Comparison of ENCODE assay signal across 8 mouse cellular contexts in genomic region chr7:44818751-44819235, GRCm38 (mm10). TPM values are rescaled to one million over a fixed set of nuclear protein-coding genes. Genes with fewer than 3 reads are reported as not detected.
DNase-seq lines count a peak whose midpoint lies in the region; ATAC-seq and TF ChIP-seq lines count a peak whose summit lies in the region.

No protein-coding gene starts in this region.

- H3K9ac ChIP-seq in forebrain, embryonic 13.5 days, result peak overlapping the region; percentile 95
- H3K9ac ChIP-seq in hindbrain, embryonic 11.5 days (ENCODE audit: low read depth, low read length), result peak overlapping the region; percentile 21; the same call in 1 of the 2 replicates

- no peak for TF ChIP-seq POLR2A in lung, adult 2 months (IDR thresholded peaks at IDR 0.05; ENCODE audit: borderline replicate concordance, extremely low read depth, low read depth, low read length)

- no peak for TF ChIP-seq CTCF in lung, adult 2 months (IDR thresholded peaks at IDR 0.05; ENCODE audit: insufficient read depth, low read length)

- peak overlapping the region; percentile 84 for H3K4me2 ChIP-seq in forebrain, embryonic 13.5 days
- H3K4me2 ChIP-seq in hindbrain, embryonic 11.5 days (replicated peaks; ENCODE audit: low read depth, low read length), result peak overlapping the region; percentile 80

- no peak for ATAC-seq in megakaryocyte, adult 5-6 weeks (ENCODE audit: poor library complexity, severe bottlenecking)
- ATAC-seq in forebrain, embryonic 13.5 days, result no peak
- no peak for ATAC-seq in hindbrain, embryonic 11.5 days (ENCODE audit: low FRiP score)
- ATAC-seq in CD4-positive, CD25-positive, alpha-beta regulatory T cell, adult 4 months, result no peak

- peaks cover 62% of the 10 kb centered on the region for H3K36me3 ChIP-seq in megakaryocyte, embryonic 14.5 days (replicated peaks; ENCODE audit: low read length)
- 0 out of 2 replicates have a peak, but pooled peaks cover 3% of the 10 kb centered on the region for H3K36me3 ChIP-seq in forebrain, embryonic 13.5 days (ENCODE audit: poor library complexity, severe bottlenecking)
- H3K36me3 ChIP-seq in hindbrain, embryonic 11.5 days (ENCODE audit: control insufficient read depth, insufficient read depth, low read length), result no peaks in the 10 kb centered on the region

- no peaks in the 10 kb centered on the region for H3K9me3 ChIP-seq in megakaryocyte, embryonic 14.5 days
- no peaks in the 10 kb centered on the region for H3K9me3 ChIP-seq in forebrain, embryonic 13.5 days (replicated peaks)
- H3K9me3 ChIP-seq in hindbrain, embryonic 11.5 days (ENCODE audit: control insufficient read depth, low read length), result no peaks in the 10 kb centered on the region

- H3K27ac ChIP-seq in forebrain, embryonic 13.5 days, result peak overlapping the region; percentile 94
- no peak overlapping the region for H3K27ac ChIP-seq in hindbrain, embryonic 11.5 days (ENCODE audit: low read depth, low read length)

- H3K4me3 ChIP-seq in megakaryocyte, embryonic 14.5 days (replicated peaks), result peak overlapping the region; percentile 98
- peak overlapping the region; percentile 84 for H3K4me3 ChIP-seq in forebrain, embryonic 13.5 days
- peak overlapping the region; percentile 92 for H3K4me3 ChIP-seq in hindbrain, embryonic 11.5 days (ENCODE audit: low read depth, low read length)
- H3K4me3 ChIP-seq in lung, adult 2 months (replicated peaks; ENCODE audit: extremely low read depth, low read depth, low read length), result no peak overlapping the region

- DNase-seq in adrenal gland, postnatal 14 days, result peak; percentile 74
- peak; percentile 22 for DNase-seq in hindbrain, embryonic 11.5 days (ENCODE audit: low spot score)
- DNase-seq in lung, adult 2 months, result peak; percentile 56
- DNase-seq in retina, embryonic 14.5 days (ENCODE audit: low spot score), result peak; percentile 67

- WGBS in forebrain, embryonic 13.5 days, result 31% methylated on average over 6 of the region's 6 CpGs
- WGBS in hindbrain, embryonic 11.5 days, result 58% methylated on average over 6 of the region's 6 CpGs
- 27% methylated on average over 6 of the region's 6 CpGs for whole genome bisulfite sequencing in lung, adult 2 months

- H3K4me1 ChIP-seq in megakaryocyte, embryonic 14.5 days, result peaks cover 82% of the 10 kb centered on the region
- peaks cover 65% of the 10 kb centered on the region for H3K4me1 ChIP-seq in forebrain, embryonic 13.5 days
- peaks cover 17% of the 10 kb centered on the region for H3K4me1 ChIP-seq in hindbrain, embryonic 11.5 days (replicated peaks; ENCODE audit: control insufficient read depth, insufficient read depth, low read length)
- peaks cover 18% of the 10 kb centered on the region for H3K4me1 ChIP-seq in lung, adult 2 months (ENCODE audit: control insufficient read depth, insufficient read depth, low read length)

- H3K27me3 ChIP-seq in megakaryocyte, embryonic 14.5 days (replicated peaks), result no peaks in the 10 kb centered on the region
- H3K27me3 ChIP-seq in forebrain, embryonic 13.5 days, result no peaks in the 10 kb centered on the region
- no peaks in the 10 kb centered on the region for H3K27me3 ChIP-seq in hindbrain, embryonic 11.5 days (ENCODE audit: control insufficient read depth, insufficient read depth, low read length)

RNA-seq across cellular contexts. Expression of gene Atf5, which starts 2.3 kb away (rescaled TPM):
- polyA plus RNA-seq in megakaryocyte, embryonic 14.5 days (2012; ENCODE audit: insufficient read depth, low replicate concordance), result 279 and 321 TPM in 2 replicates
- 2.1 and 2.6 TPM in 2 replicates for total RNA-seq in megakaryocyte, adult 5-6 weeks (2015)
- total RNA-seq in megakaryocyte, adult 5-6 weeks (2017), result 1.9 and 5.3 TPM in 2 replicates
- total RNA-seq in adrenal gland, postnatal 14 days (2021), result 147 and 165 TPM in 2 replicates
- polyA plus RNA-seq in forebrain, embryonic 13.5 days (2015; fragmentation: Nextera tagmentation; extraction: Ambion mirVana), result 5.4 and 5.7 TPM in 2 replicates
- 1.9 and 2.0 TPM in 2 replicates for polyA plus RNA-seq in hindbrain, embryonic 11.5 days (2014; fragmentation: Nextera tagmentation; extraction: Ambion mirVana)
- 191 and 231 TPM in 2 replicates for polyA plus RNA-seq in lung, adult 2 months (2012; rRNA removed)
- under 1 TPM; 0.19 to 0.35 TPM for polyA plus RNA-seq in CD4-positive, CD25-positive, alpha-beta regulatory T cell, adult 4 months (2017; shearing (Covaris generic))

RNA-seq across cellular contexts. Expression of gene Il4i1, which starts 2.6 kb away (rescaled TPM):
- polyA plus RNA-seq in megakaryocyte, embryonic 14.5 days (2012; ENCODE audit: insufficient read depth, low replicate concordance), result 3.0 and 3.6 TPM in 2 replicates
- total RNA-seq in megakaryocyte, adult 5-6 weeks (2015), result 0.38 and 1.9 TPM in 2 replicates
- 1.5 TPM in 1 of 2 replicates, not detected in the other for total RNA-seq in megakaryocyte, adult 5-6 weeks (2017)
- 2.0 and 13.8 TPM in 2 replicates for total RNA-seq in adrenal gland, postnatal 14 days (2021)
- polyA plus RNA-seq in forebrain, embryonic 13.5 days (2015; fragmentation: Nextera tagmentation; extraction: Ambion mirVana), result 1.2 and 1.9 TPM in 2 replicates
- polyA plus RNA-seq in hindbrain, embryonic 11.5 days (2014; fragmentation: Nextera tagmentation; extraction: Ambion mirVana), result 0.60 and 1.7 TPM in 2 replicates
- 6.5 and 7.6 TPM in 2 replicates for polyA plus RNA-seq in lung, adult 2 months (2012; rRNA removed)
- polyA plus RNA-seq in CD4-positive, CD25-positive, alpha-beta regulatory T cell, adult 4 months (2017; shearing (Covaris generic)), result 1 to 10 TPM; 1.9 to 3.6 TPM

RNA-seq across cellular contexts. Expression of gene Nup62, which starts 2.9 kb away (rescaled TPM):
- 59.4 and 135 TPM in 2 replicates for polyA plus RNA-seq in megakaryocyte, embryonic 14.5 days (2012; ENCODE audit: insufficient read depth, low replicate concordance)
- 25.3 and 28.5 TPM in 2 replicates for total RNA-seq in megakaryocyte, adult 5-6 weeks (2015)
- 55.7 and 65.8 TPM in 2 replicates for total RNA-seq in megakaryocyte, adult 5-6 weeks (2017)
- 45.7 and 59.1 TPM in 2 replicates for total RNA-seq in adrenal gland, postnatal 14 days (2021)
- polyA plus RNA-seq in forebrain, embryonic 13.5 days (2015; fragmentation: Nextera tagmentation; extraction: Ambion mirVana), result 73.5 and 83.0 TPM in 2 replicates
- polyA plus RNA-seq in hindbrain, embryonic 11.5 days (2014; fragmentation: Nextera tagmentation; extraction: Ambion mirVana), result 44.2 and 62.3 TPM in 2 replicates
- polyA plus RNA-seq in lung, adult 2 months (2012; rRNA removed), result 42.9 and 44.1 TPM in 2 replicates
- 10 to 100 TPM; 27.3 to 57.8 TPM for polyA plus RNA-seq in CD4-positive, CD25-positive, alpha-beta regulatory T cell, adult 4 months (2017; shearing (Covaris generic))

RNA-seq across cellular contexts. Expression of gene Akt1s1, which starts 30.0 kb away (rescaled TPM):
- polyA plus RNA-seq in megakaryocyte, embryonic 14.5 days (2012; ENCODE audit: insufficient read depth, low replicate concordance), result 372 and 2,506 TPM in 2 replicates
- total RNA-seq in megakaryocyte, adult 5-6 weeks (2015), result 4.7 and 6.5 TPM in 2 replicates
- total RNA-seq in megakaryocyte, adult 5-6 weeks (2017), result 8.0 and 9.6 TPM in 2 replicates
- total RNA-seq in adrenal gland, postnatal 14 days (2021), result 90.6 and 104 TPM in 2 replicates
- 93.1 and 95.4 TPM in 2 replicates for polyA plus RNA-seq in forebrain, embryonic 13.5 days (2015; fragmentation: Nextera tagmentation; extraction: Ambion mirVana)
- polyA plus RNA-seq in hindbrain, embryonic 11.5 days (2014; fragmentation: Nextera tagmentation; extraction: Ambion mirVana), result 31.7 and 38.0 TPM in 2 replicates
- polyA plus RNA-seq in lung, adult 2 months (2012; rRNA removed), result 96.6 and 130 TPM in 2 replicates
- 1 to 10 TPM; 1.2 to 3.1 TPM for polyA plus RNA-seq in CD4-positive, CD25-positive, alpha-beta regulatory T cell, adult 4 months (2017; shearing (Covaris generic))

RNA-seq across cellular contexts. Expression of gene Tbc1d17, which starts 30.1 kb away (rescaled TPM):
- 44.5 TPM in 2 replicates for polyA plus RNA-seq in megakaryocyte, embryonic 14.5 days (2012; ENCODE audit: insufficient read depth, low replicate concordance)
- 12.5 and 17.6 TPM in 2 replicates for total RNA-seq in megakaryocyte, adult 5-6 weeks (2015)
- total RNA-seq in megakaryocyte, adult 5-6 weeks (2017), result 13.0 and 14.8 TPM in 2 replicates
- 58.8 and 66.1 TPM in 2 replicates for total RNA-seq in adrenal gland, postnatal 14 days (2021)
- 81.5 and 95.5 TPM in 2 replicates for polyA plus RNA-seq in forebrain, embryonic 13.5 days (2015; fragmentation: Nextera tagmentation; extraction: Ambion mirVana)
- 60.9 and 65.5 TPM in 2 replicates for polyA plus RNA-seq in hindbrain, embryonic 11.5 days (2014; fragmentation: Nextera tagmentation; extraction: Ambion mirVana)
- polyA plus RNA-seq in lung, adult 2 months (2012; rRNA removed), result 95.7 and 114 TPM in 2 replicates
- polyA plus RNA-seq in CD4-positive, CD25-positive, alpha-beta regulatory T cell, adult 4 months (2017; shearing (Covaris generic)), result 10 to 100 TPM; 64.8 to 85.3 TPM

Comparison
In these comparisons a context has a peak if more than half of its experiments do, and no peak if none do; other contexts are left out.
1. DNase-seq: peak in every context shown above with its lines; median percentile 74 in adrenal gland, postnatal 14 days; 67 in retina, embryonic 14.5 days; 56 in lung, adult 2 months; 22 in hindbrain, embryonic 11.5 days.
2. RNA of gene Atf5, which starts 2.3 kb away (polyA plus RNA-seq): 279 to 321 TPM in megakaryocyte, embryonic 14.5 days and 191 to 231 TPM in lung, adult 2 months; 5.4 to 5.7 TPM in forebrain, embryonic 13.5 days, 1.9 to 2.0 TPM in hindbrain, embryonic 11.5 days and 0.19 to 0.35 TPM in CD4-positive, CD25-positive, alpha-beta regulatory T cell, adult 4 months; every median in the first group is over 10 times any median in the second.